Mouse (Mus musculus) neutrophil, adult 5-6 weeks (primary cell): ENCODE data around the gene Card14. TPM values are rescaled to one million over a fixed set of nuclear protein-coding genes. Genes with fewer than 3 reads are reported as not detected.
A peak's percentile ranks its signal among the peaks of the same experiment; 100 is the strongest.
"Not testable (repeated sequence)": the region's sequence is repeated elsewhere in the genome, so short reads cannot be mapped to it uniquely, and the experiment has no call there.

Source experiments
- ATAC-seq: fragments of 151-379, 151-347 bp; 2 replicates; pipeline ENCODE4 v1.8.0; 2017; ENCODE audit warnings: mild to moderate bottlenecking, moderate TSS enrichment; ENCODE audit not compliant: insufficient number of reproducible peaks, poor library complexity, low FRiP score, severe bottlenecking; ENCODE audit errors: extremely low read depth
- total RNA-seq: library from RNA; stranded (forward); fragments of 200-1000 nt; gene quantifications from 2 replicates; pipeline ENCODE4 v1.2.3, GENCODE M21; 2017

The Card14 gene
- 0.12 TPM in 1 of 2 replicates, not detected in the other for total RNA-seq

GRCm38 (mm10) chr11:119307658-119307867 lies at the start of gene Card14:
Card14 (plus strand) TSS chr11:119307768.
- ATAC-seq = no peak

GRCm38 (mm10) chr11:119258216-119258571 lies 49.4 kb upstream of the Card14 start:
- ATAC-seq = no peak

- 0 out of 2 replicates have a peak, but pooled peaks have one; percentile 10 for ATAC-seq
These were observed 48.8 kb upstream of the Card14 start for GRCm38 (mm10) chr11:119258572-119259322.

GRCm38 (mm10) chr11:119259977-119260376 lies 47.6 kb upstream of the Card14 start:
- ATAC-seq = no peak

GRCm38 (mm10) chr11:119264413-119264812 lies 43.2 kb upstream of the Card14 start:
- no peak for ATAC-seq

- no peak for ATAC-seq
These were observed 41.8 kb upstream of the Card14 start for GRCm38 (mm10) chr11:119265811-119266210.

- ATAC-seq = no peak
These were observed 40.3 kb upstream of the Card14 start for GRCm38 (mm10) chr11:119267241-119267674.

- peak; percentile 97 for ATAC-seq
These were observed 39.6 kb upstream of the Card14 start, which contains the start of gene Gaa for GRCm38 (mm10) chr11:119267768-119268556. Gaa (plus strand) TSS chr11:119267887.

- no peak for ATAC-seq
These were observed 38.9 kb upstream of the Card14 start for GRCm38 (mm10) chr11:119268557-119269195.

- not testable (repeated sequence) for ATAC-seq
These were observed 35.1 kb upstream of the Card14 start for GRCm38 (mm10) chr11:119272492-119272891.

- no peak for ATAC-seq
These were observed 34.2 kb upstream of the Card14 start for GRCm38 (mm10) chr11:119273186-119273930.

GRCm38 (mm10) chr11:119281030-119281429 lies 26.5 kb upstream of the Card14 start:
- ATAC-seq = no peak

- no peak for ATAC-seq
These were observed 21.6 kb upstream of the Card14 start for GRCm38 (mm10) chr11:119285791-119286527.

GRCm38 (mm10) chr11:119287207-119287992 lies 20.2 kb upstream of the Card14 start:
- no peak for ATAC-seq

- not testable (repeated sequence) for ATAC-seq
These were observed 14.7 kb upstream of the Card14 start for GRCm38 (mm10) chr11:119292861-119293260.

GRCm38 (mm10) chr11:119297996-119298395 lies 9.6 kb upstream of the Card14 start:
- ATAC-seq = no peak

- no peak for ATAC-seq
These were observed 8.7 kb upstream of the Card14 start for GRCm38 (mm10) chr11:119298917-119299316.
